Mouse (Mus musculus): ENCODE measurements at regions not wholly inside any gene's neighbourhood (a gene's known extent, or its start where the extent isn't known, plus 50 kb on each side); places are given as distances from the start of the nearest gene placed in this dataset.

DNA sequence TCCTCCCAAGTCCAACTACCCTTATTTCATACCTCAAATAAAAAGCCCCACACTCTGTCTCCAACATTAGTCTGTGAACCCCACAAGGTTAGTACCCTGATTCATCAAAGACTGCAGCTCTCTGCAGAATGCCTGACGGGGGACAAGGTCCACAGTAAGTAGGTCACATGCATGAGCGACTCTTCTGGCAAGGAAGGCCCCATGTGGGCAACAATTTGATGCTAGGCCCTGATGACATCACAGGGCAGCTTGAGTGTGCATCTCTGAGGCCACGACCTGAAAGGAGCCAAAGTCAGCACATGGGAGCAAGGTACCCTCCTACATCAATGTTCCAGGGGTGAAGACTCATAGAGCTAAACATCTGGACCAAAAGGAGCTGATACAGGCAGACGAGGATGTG is 248.0 kb downstream of the Ptpru start:
- H3K27ac ChIP-seq (ENCODE audit: control insufficient read depth, insufficient read depth, low read depth, low read length, poor library complexity): no peak overlapping the region
- no peak overlapping the region for H3K4me3 ChIP-seq (replicated peaks; ENCODE audit: control insufficient read depth, low read depth, low read length)
- 63% methylated on average over 4 of the region's 4 CpGs for WGBS
- no peak for TF ChIP-seq POLR2A (IDR thresholded peaks at IDR 0.05; ENCODE audit: borderline replicate concordance, control insufficient read depth, low read depth, low read length)
- no peak for TF ChIP-seq CTCF (IDR thresholded peaks at IDR 0.05; ENCODE audit: control insufficient read depth, insufficient read depth, low read length)
- no peaks in the 10 kb centered on the region for H3K4me1 ChIP-seq (ENCODE audit: control insufficient read depth, insufficient read depth, low read length)

DNA sequence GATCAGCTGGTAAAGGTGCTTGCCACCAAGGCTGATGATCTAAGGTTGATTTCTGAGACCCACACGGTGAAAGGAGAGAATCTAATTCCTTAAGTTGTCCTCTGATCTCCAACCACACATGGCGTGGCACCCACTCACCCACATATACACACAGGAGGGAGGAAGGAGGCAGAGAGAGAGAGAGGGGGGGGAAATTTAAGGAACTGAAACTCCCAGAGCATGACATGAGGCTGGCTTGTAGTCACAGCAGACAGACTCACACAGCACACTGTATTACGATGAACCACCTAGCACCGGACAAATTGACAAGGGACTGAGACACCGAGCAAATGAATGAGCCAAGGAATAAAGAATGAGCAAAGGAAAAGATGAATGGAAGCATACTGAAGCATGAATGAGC is 246.6 kb downstream of the Ptpru start:
- 70% methylated on average over 5 of the region's 5 CpGs for WGBS

DNA sequence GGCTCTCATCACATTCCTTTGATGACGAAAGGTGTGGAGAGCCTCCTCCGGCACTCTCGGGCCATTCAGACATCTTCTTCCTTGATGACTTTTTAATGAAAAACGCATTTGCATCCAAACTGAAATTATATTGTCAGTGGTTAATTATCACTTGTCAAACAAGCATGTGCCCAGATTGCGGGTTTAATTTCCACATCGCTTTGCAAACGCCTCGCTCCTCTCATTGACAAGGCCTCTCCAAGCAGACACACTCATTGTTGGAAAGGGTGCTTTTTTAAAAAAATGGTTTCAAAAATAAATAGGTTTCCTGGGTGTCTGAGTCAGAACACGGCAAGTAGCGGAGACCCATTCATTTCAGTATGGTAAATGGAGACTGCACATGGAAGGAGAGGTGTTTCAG is 240.1 kb downstream of the Ptpru start:
- Histone ChIP-seq H3K4me3 (replicated peaks; ENCODE audit: control insufficient read depth, low read depth, low read length) (no peak overlapping the region), H3K4me1 (ENCODE audit: control insufficient read depth, insufficient read depth, low read length) (no peaks in the 10 kb centered on the region), H3K27ac (ENCODE audit: control insufficient read depth, insufficient read depth, low read depth, low read length, poor library complexity) (no peak overlapping the region)
- TF ChIP-seq POLR2A (IDR thresholded peaks at IDR 0.05; ENCODE audit: borderline replicate concordance, control insufficient read depth, low read depth, low read length) (no peak), CTCF (IDR thresholded peaks at IDR 0.05; ENCODE audit: control insufficient read depth, insufficient read depth, low read length) (no peak)
- 79% methylated on average over 10 of the region's 10 CpGs for WGBS

More for the DNA sequence above, 246.6 kb downstream of the Ptpru start:
- Histone ChIP-seq H3K27ac (ENCODE audit: control insufficient read depth, insufficient read depth, low read depth, low read length, poor library complexity) (no peak overlapping the region), H3K4me3 (replicated peaks; ENCODE audit: control insufficient read depth, low read depth, low read length) (no peak overlapping the region), H3K4me1 (ENCODE audit: control insufficient read depth, insufficient read depth, low read length) (no peaks in the 10 kb centered on the region)
- TF ChIP-seq POLR2A (IDR thresholded peaks at IDR 0.05; ENCODE audit: borderline replicate concordance, control insufficient read depth, low read depth, low read length) (no peak), CTCF (IDR thresholded peaks at IDR 0.05; ENCODE audit: control insufficient read depth, insufficient read depth, low read length) (no peak)

DNA sequence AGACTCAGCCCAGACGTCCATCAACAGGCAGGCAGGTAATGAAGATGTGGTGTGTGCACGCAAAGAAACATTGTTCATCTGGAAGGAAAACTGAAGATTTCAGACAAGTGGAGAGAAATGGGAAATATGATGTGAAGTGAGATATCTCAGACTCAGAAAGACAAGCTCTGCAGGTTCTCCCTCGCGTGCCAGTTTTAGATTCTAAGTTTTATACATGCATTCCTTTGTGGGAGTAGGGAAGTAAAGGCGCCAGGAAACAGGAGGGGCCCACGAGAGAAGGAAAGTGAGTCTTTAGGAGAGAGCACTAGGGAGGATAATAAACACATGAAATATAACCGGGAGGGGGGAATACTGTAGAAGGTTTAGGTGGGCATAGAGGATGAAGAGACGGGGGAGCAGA is 223.7 kb downstream of the Ptpru start:
- WGBS: 66% methylated on average over 8 of the region's 8 CpGs
- Histone ChIP-seq H3K4me1 (ENCODE audit: control insufficient read depth, insufficient read depth, low read length) (no peaks in the 10 kb centered on the region), H3K27ac (ENCODE audit: control insufficient read depth, insufficient read depth, low read depth, low read length, poor library complexity) (no peak overlapping the region), H3K4me3 (replicated peaks; ENCODE audit: control insufficient read depth, low read depth, low read length) (no peak overlapping the region)
- no peak for TF ChIP-seq POLR2A (IDR thresholded peaks at IDR 0.05; ENCODE audit: borderline replicate concordance, control insufficient read depth, low read depth, low read length)
- no peak for TF ChIP-seq CTCF (IDR thresholded peaks at IDR 0.05; ENCODE audit: control insufficient read depth, insufficient read depth, low read length)

DNA sequence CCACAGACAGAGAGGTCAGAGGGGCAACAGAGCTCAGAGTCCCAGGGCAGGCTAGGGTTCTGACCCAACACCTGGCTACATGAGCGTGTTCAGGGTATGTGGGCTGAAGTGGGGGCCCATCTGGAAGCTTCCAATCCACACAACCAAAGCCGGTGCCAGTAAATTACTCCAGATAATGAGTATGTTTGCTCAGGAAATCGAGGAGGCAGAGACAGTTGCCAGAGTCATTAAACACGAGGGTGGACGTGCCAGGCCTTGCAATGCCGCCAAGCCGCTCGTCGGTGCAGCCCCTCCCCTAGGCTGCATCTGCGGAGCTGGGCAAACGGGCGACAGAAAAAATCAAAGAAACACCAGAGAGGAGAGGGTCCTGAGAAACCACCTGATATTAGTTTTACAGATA is 222.5 kb downstream of the Ptpru start:
- H3K4me3 ChIP-seq (replicated peaks; ENCODE audit: control insufficient read depth, low read depth, low read length): no peak overlapping the region
- no peaks in the 10 kb centered on the region for H3K4me1 ChIP-seq (ENCODE audit: control insufficient read depth, insufficient read depth, low read length)
- no peak overlapping the region for H3K27ac ChIP-seq (ENCODE audit: control insufficient read depth, insufficient read depth, low read depth, low read length, poor library complexity)
- WGBS: 80% methylated on average over 12 of the region's 12 CpGs
- no peak for TF ChIP-seq POLR2A (IDR thresholded peaks at IDR 0.05; ENCODE audit: borderline replicate concordance, control insufficient read depth, low read depth, low read length)
- no peak for TF ChIP-seq CTCF (IDR thresholded peaks at IDR 0.05; ENCODE audit: control insufficient read depth, insufficient read depth, low read length)

DNA sequence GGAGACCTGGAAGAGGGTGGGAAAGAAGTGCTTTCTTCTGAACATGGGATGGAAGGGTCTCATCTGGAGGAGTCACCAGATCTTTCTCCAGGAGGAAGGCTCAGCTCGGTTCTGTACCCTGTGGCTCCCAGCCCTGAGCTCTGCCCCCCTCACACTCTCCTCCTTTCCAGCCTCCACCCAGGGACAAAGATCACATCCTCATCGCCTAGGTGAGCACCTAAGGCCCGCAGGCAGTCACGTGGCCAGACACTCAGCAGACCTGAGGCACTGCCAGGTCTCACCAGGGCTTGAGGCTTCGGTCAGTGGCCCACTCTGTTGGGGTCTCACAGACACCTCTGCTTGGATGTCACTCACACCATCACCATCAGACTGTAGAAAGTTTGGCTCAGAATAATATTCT is 200.0 kb downstream of the Ptpru start:
- TF ChIP-seq POLR2A (IDR thresholded peaks at IDR 0.05; ENCODE audit: borderline replicate concordance, control insufficient read depth, low read depth, low read length) (no peak), CTCF (IDR thresholded peaks at IDR 0.05; ENCODE audit: control insufficient read depth, insufficient read depth, low read length) (no peak)
- H3K4me3 ChIP-seq (replicated peaks; ENCODE audit: control insufficient read depth, low read depth, low read length): no peak overlapping the region
- no peaks in the 10 kb centered on the region for H3K4me1 ChIP-seq (ENCODE audit: control insufficient read depth, insufficient read depth, low read length)
- H3K27ac ChIP-seq (ENCODE audit: control insufficient read depth, insufficient read depth, low read depth, low read length, poor library complexity): no peak overlapping the region; the same call in 1 of the 2 replicates
- WGBS: 62% methylated on average over 5 of the region's 5 CpGs

DNA sequence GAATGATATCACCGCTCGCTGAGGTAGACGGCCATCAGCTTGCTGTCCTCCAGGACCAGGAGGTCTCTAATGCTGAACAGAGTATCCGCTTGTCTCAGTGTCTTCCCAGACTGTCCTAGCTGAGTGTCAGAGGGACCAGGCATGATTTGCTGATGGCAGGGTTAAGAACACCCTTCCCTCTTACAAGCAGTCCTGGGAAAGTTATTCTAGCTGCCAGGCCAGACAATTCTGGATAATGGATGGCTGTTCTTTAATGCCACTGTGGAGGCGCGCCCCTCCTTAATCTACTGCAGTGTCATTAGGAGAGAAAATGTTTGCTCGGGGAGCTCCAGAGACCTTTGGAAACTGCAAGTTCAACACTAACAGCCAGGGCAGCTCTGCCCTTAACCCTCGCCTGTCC is 182.1 kb downstream of the Ptpru start:
- Histone ChIP-seq H3K27ac (ENCODE audit: control insufficient read depth, insufficient read depth, low read depth, low read length, poor library complexity) (no peak overlapping the region), H3K4me1 (ENCODE audit: control insufficient read depth, insufficient read depth, low read length) (no peaks in the 10 kb centered on the region), H3K4me3 (replicated peaks; ENCODE audit: control insufficient read depth, low read depth, low read length) (no peak overlapping the region)
- WGBS: 71% methylated on average over 8 of the region's 8 CpGs
- no peak for TF ChIP-seq POLR2A (IDR thresholded peaks at IDR 0.05; ENCODE audit: borderline replicate concordance, control insufficient read depth, low read depth, low read length)
- TF ChIP-seq CTCF (IDR thresholded peaks at IDR 0.05; ENCODE audit: control insufficient read depth, insufficient read depth, low read length): no peak

DNA sequence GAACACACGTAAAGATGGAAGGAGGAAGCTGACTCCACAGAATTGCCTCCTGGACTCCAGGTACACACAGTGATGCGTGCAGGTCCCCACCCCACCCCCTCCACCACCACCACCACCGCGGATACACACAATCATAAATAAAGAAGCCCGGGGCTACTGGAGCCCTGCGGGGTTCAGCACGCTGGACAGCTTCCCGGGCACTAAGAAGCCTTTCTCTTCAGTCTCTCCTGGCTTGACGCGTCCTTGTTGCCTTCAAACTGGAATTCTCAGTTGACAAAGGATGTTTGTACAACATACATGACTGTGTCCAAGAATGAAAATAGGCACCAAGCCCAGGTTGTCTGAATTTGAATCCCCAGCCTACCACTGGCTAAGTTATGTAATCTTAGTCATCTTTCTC is 180.2 kb downstream of the Ptpru start:
- 29% methylated on average over 10 of the region's 10 CpGs for WGBS
- no peak for TF ChIP-seq POLR2A (IDR thresholded peaks at IDR 0.05; ENCODE audit: borderline replicate concordance, control insufficient read depth, low read depth, low read length)
- no peak for TF ChIP-seq CTCF (IDR thresholded peaks at IDR 0.05; ENCODE audit: control insufficient read depth, insufficient read depth, low read length)
- Histone ChIP-seq H3K4me3 (replicated peaks; ENCODE audit: control insufficient read depth, low read depth, low read length) (no peak overlapping the region), H3K27ac (ENCODE audit: control insufficient read depth, insufficient read depth, low read depth, low read length, poor library complexity) (no peak overlapping the region), H3K4me1 (ENCODE audit: control insufficient read depth, insufficient read depth, low read length) (no peaks in the 10 kb centered on the region)

DNA sequence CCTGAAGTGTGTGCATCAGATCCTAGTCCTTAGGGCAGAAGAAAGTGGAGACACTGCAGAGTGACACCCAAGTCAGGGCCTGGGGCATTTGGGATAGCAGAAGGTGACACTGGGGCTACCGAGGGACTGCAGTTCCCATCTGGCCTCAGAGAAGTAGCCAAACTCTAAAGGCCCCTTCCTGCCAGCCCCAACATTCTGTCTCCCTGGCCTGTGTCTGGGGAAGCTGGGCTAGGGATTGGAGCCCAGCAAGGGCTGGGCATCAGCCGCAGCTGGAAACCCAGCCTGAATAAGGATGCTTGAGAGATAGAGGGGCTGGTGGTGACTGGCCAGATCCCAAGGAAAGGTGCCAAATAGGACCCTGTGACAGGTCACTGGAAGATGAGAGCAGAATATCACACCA is 177.2 kb downstream of the Ptpru start:
- WGBS: 64% methylated on average over 2 of the region's 2 CpGs

More for the DNA sequence above, 177.2 kb downstream of the Ptpru start:
- no peaks in the 10 kb centered on the region for H3K4me1 ChIP-seq (ENCODE audit: control insufficient read depth, insufficient read depth, low read length)
- no peak overlapping the region for H3K27ac ChIP-seq (ENCODE audit: control insufficient read depth, insufficient read depth, low read depth, low read length, poor library complexity)
- TF ChIP-seq CTCF (IDR thresholded peaks at IDR 0.05; ENCODE audit: control insufficient read depth, insufficient read depth, low read length): no peak
- TF ChIP-seq POLR2A (IDR thresholded peaks at IDR 0.05; ENCODE audit: borderline replicate concordance, control insufficient read depth, low read depth, low read length): no peak
- H3K4me3 ChIP-seq (replicated peaks; ENCODE audit: control insufficient read depth, low read depth, low read length): no peak overlapping the region

Measured in bone marrow, adult 2 months (tissue).